Mouse (Mus musculus): Measurements from ENCODE around the gene Khnyn.

DNA sequence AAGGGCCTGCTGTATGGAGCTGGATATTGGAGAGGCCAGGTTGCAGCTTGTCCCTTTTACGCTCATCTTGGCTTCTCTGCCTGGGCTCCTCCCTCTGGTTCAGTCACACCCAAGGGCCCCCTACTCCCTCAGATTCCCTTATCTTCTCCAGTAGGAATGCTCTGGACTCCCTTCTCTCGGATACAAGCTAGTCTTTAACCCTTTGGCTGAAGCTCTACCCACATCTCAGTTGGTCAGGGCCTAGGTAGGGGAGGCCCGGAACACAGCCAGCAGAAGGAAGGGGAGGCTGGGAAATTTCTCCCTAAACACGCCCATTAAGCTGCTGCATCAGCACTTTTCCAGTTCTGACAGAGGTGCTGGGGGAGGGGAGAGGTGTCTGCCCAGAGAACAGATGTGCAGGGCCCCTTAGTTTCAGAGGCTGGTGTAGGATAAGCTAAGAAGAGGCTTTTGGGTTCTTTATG is 29.6 kb upstream of the Khnyn start:
- TF ChIP-seq POLR2A (IDR thresholded peaks at IDR 0.05; ENCODE audit: low read depth, low read length), result no peak
- TF ChIP-seq CTCF (IDR thresholded peaks at IDR 0.05; ENCODE audit: extremely low read depth, insufficient read depth, insufficient read length, insufficient replicate concordance), result no peak
